Mouse (Mus musculus): ENCODE results near the gene Klhl5.

Klhl5 gene

DNA sequence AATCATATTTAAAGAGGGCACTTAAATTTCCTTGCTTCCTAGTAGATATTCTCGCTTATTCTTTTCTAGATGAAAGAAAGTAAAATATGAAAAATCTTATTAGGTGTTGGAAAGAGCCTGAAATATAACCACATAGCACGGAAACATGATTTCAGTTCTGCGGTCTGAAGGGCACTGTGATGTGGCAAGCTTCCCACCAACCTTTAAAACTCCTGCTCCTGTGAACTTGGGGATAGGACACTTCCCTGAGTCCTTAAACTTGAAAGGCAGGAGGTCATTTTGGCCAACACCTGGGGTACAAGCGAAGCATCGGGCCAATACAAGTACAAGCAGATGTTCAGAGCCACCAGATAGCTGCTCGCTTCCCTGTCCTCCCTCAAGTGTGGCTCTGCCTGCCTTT is 42.4 kb downstream of the Klhl5 start:
- DNase-seq = no peak

DNA sequence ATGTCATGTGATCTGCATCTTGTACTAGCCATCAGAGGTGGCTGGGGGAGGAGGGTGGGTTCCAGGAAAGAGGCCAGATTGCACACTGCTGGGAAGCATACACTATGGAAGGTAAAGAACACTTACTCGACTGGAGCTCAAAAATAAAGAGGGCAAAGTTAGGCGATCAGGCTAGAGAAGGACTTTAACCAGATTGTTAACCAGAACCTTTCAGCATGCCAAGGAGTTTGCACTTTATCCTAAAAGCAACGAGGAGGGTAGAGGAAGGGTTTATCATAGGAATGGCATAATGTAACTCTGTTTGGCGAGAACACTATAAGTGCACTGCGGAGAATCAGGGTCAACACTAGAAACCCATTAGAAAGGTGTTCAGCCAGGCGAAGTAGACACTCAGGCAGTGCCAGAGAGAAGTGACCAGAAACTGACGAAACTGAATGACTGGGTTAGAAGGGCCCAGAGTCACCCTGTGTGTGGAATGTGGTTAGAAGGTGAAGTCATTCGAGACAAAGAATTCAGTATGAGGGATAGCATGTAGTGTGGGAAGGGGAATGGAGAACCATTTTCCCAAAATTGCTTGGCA is 43.1 kb downstream of the Klhl5 start:
- no peak for DNase-seq

- no peak for DNase-seq
Measured at GRCm38 (mm10) chr5:65151276-65151675, 43.9 kb downstream of the Klhl5 start.

DNA sequence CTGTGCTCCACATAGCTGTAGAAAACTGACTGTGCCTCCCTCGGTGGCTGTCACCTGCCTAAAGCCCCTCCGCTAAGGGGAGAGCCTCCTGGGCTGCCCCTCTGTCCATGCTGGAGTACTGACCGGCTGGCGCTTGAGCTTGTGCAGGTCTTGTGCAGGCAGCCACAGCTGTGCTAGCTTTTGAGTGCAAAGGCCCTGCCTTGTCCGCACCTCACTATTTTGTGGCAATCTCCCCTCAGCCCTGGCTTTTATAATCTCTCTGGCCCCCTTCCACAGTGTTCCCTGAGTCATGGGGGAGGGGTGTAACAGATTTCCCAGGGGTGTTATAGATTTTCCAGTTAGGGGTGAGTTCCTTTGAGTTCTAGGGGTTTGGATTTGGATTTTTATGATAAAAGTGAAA is 44.4 kb downstream of the Klhl5 start:
- no peak for DNase-seq

DNA sequence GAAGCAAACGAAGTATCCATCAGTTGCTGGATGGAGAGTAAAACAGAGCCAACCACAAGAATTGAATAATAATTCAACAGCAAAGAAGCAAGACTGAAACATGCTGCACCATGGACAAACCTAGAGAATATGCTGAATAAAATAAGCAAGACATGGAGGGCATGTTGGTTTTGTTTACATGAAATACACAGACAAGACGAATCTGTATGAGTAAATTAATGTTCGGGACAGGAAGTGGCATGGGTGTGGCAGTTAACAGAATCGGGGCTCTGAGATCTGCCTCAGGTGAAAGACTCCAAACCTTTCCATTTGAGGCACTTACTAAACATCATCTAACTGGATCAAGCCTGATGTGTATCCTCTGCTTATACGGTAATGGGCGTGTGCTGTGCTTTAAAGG is 46.9 kb downstream of the Klhl5 start:
- no peak for DNase-seq

DNA sequence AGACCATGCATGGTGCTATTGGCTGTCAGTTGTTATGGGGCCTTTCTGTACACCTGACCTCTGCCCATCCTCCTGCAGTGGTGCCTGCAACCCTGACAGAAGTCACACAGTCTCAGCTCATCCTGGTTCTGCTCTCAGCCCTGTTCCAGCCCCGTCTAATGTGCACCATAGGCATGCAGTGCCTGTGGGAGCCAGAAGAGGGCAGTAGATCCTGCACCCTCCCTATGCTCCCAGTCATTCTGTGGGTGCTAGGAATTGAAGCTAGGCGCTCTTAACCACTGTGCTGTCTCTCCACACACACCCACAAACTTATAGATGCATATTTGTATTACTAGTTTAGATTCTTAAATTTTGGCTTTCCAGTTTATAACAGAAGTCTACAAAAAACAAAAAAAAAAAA is 49.5 kb downstream of the Klhl5 start:
- DNase-seq = peak; percentile 54 to 56

DNA sequence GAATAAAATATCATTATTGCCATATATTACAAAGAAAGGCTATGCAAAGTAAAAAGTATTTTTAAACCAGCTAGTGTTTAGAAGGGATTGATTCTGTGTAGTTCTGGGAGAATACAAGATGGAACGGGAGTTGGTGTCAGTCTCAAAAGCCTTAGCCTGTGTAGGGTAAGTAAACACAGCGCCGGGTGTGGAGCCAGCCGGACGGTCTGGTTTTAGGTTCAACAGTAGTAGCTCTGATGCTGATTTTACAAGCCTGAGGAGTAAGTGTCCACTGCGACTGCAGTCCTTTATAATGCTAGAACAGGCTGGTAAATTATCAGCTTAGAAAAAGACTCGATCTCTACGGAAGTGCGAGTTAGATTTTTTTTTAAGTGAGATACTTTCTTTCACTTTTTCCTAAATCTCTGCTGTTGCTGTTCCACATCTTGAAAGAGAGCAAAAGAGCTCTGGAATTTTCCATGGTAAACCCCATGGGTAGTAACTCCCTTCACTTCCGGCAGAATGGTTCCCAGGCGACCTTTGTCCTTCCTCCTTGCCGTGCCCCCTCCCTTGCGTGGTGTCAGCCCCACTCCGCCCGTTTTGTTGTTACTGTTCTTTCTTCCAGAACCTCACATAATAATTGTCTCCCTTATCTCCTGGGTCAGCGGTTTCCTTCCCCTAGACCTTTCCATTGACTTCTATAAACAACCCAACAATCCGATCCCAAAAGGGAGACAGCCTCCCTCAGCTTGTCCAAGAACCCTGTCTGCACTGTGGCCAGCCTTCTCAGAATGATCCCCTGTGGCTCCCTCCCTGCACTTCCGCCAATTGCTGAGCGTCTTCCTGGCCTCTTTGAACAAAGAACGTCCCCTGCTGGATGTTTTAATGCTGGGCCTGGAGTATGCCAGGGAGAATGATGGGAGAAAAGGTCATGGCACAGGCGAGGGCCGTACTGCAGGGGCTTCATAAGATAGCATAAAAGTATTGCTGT is 50.4 kb downstream of the Klhl5 start:
- no peak for DNase-seq

DNA sequence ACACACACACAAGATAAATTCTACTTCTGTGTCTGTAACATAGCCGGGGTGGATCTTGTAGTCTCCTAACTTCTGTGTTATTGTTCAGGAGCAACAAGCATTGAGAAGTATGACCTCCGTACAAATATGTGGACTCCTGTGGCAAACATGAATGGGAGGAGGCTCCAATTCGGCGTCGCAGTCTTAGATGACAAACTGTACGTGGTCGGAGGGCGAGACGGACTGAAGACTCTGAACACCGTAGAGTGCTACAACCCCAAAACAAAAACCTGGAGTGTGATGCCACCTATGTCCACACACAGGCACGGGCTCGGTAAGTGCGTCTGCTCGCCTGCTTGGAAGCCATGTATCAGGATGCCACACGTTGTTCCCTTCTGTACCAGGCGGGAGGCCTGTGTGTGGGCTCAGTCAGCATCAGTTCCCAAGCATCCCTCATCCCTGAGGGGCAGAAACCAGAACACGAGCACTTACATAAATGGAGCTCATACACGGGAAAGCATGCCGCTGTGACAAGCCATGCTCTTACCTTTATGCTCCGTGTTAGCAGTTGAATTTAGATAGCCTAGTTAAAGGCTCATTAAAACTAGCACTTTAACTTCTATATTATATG is 51.5 kb downstream of the Klhl5 start:
- DNase-seq = no peak

DNA sequence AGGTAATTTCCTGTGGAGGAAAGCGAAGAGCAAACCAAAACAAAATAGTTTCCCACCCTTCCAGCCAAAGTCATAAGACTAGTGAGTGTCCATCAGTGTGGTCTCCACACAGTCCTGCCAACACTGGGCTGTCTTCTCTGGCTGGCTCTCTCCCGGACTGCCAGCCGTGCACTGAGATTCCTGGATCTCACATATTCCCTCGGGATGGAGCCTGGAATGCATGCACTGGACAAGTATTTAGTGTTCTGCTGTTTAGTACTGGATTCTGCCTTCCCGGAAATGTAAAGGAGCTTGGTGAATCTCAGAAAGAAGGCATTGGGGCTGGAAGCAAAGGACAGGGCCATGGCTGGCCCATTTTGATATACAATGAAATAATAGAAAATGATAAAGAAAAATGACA is 55.7 kb downstream of the Klhl5 start:
- DNase-seq = no peak

DNA sequence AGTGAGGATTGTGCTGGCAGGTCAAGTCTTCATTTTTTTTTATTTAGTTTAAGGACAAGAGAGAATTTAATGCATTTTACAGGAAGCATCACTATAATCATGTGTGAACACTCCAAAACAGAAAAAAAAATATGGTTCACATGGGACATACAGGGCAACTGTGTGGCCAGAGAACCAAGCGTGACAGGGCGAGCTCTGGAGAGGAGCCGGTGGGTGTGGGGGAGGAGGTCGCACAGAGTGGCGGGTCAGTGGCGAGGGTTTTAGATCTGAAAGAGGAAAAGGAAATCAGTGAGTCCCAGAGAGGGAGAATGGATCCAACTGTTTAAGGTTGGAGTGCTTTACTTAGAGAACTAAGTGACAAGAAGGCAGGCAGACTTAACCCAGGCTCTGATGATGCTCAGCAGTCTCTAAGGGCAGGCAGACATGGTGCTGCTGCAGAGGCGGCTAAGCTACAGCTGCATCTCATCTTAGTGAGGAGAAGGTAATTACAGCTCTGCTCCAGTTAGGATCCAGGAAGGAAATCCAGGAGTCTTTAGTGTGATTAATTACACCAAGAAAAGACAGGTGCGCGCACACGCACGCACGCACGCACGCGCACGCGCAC is 56.3 kb downstream of the Klhl5 start:
- no peak for DNase-seq

- peak in 1 of 2 experiments; percentile 18 for DNase-seq
Measured at GRCm38 (mm10) chr5:65170206-65170605, 62.9 kb downstream of the Klhl5 start.

DNA sequence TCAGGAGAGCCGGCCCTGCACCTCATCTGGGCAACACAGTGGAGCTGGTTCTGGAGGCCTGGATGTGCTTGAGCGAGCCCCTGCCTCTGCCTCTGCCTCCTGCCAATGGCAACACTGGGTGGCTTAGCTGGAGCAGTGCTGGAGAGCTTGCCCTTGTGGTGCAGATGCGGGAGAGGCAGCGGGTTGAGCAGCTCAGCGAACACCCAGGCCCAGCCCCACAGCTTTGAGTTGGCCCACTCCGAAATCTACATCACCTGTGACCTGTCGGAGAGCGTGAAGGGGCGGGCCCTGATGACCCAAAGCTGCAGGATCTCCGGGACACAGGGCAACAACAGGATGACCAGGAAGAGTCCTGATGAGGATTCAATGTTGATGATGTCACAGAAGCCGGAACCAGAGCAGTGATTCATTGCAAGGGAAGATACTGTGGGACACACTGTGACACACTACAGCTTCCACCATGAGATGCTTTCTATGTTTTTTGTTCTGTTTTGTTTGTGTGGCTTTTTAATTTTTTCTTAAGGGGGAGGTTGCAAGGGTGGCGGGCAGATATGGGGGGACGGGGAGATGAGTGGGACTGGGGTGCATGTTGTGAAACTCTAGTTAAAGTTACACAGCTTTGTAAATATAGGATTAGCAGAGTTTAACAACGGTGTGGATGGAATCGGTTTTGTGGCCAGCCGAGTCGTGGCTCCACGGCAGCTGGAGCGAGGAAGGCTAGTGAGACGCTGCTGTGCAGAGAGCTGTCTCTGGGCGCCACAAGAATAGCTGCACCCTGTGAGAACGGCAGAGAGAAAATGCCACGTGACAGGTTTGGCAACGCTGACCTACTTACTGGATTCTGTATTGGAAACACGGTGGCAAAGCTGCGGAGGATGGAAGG is 67.9 kb downstream of the Klhl5 start:
- peak; percentile 69 to 74 for DNase-seq

DNA sequence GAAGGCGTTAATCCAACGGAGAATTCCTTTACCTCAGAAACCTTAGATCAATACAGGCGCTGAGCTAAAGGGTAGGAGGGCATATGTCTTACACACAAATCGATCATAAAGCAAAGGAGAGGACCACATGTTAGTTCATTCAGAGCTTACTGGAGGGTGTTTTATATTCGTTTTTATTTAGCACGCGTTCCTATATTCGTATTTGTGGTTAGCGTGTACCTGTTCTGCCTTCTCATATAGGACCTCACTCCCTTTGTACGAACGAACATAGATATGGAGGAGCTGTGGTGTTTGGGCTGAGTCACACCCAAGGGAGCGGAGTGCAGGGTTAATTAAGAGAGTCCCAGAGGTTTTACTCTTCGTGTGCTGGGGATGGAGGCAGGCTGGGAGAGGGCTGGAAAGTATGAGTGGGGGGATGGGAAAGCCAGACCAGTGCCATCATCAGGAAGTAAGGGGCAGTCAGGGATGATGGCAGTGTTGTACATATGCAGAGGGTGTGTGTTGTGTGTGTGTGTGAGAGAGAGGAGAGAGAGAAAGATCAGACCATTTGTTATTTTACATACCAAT is 68.7 kb downstream of the Klhl5 start:
- peak in 1 of 2 experiments; percentile 38 for DNase-seq

DNA sequence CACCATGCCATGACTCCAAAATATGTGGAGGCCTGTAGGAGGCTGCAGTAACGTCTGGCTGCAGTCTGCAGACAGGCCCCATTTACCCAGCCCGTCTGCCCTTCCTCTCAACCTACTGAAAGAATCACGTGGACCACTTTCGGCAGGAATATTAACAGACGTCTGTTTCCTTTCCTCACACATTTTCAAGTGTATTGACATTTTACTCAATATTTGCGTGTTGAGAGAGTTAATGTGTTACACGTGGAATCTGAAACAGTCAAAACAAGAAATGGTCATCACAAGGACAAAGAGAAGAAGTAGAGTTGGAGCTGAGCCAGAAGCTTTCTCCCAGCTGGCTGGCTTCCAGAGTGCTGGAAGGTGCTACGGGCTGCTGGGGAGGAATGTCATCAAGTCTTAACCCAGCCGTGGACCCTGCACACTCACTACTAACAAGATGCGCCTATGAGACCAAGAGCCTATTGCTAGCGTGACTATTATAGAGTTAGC is 69.7 kb downstream of the Klhl5 start:
- peak; percentile 75 to 82 for DNase-seq

DNA sequence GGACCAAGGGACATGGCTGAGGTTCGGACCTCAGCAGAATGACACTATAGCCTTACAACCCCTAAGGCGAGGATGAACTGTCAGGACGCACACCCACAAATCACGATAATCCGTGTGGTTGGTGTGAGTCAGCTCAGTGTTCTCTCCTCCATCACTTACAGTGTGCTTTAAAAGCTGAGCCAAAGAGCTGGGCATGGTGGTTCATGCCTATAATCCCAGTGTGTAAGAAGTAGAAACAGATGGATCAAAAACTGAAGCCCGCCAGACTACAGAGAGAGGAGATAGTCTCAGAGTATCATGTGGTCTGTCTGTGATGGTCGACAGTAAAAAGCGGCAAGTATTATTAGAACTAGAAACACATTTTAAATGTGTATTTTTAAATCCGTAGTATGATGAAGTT is 71.1 kb downstream of the Klhl5 start:
- DNase-seq = no peak

DNA sequence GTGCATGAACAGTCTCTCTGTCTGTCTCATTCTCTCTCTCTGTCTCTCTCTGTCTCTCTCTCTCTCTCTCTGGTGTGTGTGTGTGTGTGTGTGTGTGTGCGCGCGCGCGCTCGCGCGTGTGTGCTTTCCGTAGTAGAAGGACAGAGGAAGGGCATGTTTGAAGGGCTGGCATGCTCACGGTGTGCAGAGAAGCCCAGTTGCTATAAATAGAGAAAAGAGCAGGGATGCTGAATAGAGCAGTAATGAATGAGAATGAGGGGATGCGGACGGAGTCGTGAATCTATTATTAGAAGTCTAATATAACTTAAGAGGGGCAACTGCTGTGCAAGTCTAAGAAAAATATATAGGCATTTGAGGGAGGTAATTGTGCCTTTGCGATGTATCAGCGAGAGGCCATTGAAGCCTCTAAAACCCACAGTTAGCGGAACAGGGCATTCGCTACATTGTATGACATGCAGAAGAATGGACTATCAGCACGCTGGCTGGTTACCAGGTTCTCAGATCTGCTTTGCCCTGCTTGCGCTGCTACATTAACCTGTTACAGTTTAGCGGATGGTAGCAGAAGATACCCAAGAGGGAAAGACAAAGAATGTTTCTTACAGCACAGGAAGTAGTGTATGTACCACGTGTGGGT is 73.9 kb downstream of the Klhl5 start:
- peak; percentile 49 to 58 for DNase-seq

DNA sequence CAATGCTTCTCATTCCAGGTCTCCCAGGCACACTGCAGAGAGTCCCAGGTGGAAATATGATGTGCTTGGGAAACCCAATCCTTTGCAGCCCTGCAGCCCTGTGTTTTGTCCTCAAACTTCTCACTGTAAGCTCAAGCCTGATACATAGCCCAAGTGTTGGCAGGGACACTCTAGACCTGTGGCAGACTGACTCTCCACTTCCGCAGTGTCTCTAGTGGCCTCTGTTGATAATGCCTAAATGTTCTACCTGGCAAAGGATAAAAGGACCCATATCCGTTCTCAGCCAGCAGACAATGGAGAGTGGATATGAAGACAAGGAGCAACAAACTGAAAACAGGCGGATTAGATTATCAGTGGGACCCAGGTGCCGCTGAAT is 74.4 kb downstream of the Klhl5 start:
- DNase-seq = peak; percentile 35 to 53

- peak in 1 of 2 experiments; percentile 27 for DNase-seq
Measured at GRCm38 (mm10) chr5:65182268-65182667, 74.9 kb downstream of the Klhl5 start.

- no peak for DNase-seq
Measured at GRCm38 (mm10) chr5:65191601-65192000, 84.3 kb downstream of the Klhl5 start.

GRCm38 (mm10) chr5:65194441-65194840 is 87.1 kb downstream of the Klhl5 start:
- DNase-seq = no peak

All from cerebellum, postnatal 10 days (tissue).